ENCODE assay signal across 11 mouse cellular contexts in the genomic region with DNA sequence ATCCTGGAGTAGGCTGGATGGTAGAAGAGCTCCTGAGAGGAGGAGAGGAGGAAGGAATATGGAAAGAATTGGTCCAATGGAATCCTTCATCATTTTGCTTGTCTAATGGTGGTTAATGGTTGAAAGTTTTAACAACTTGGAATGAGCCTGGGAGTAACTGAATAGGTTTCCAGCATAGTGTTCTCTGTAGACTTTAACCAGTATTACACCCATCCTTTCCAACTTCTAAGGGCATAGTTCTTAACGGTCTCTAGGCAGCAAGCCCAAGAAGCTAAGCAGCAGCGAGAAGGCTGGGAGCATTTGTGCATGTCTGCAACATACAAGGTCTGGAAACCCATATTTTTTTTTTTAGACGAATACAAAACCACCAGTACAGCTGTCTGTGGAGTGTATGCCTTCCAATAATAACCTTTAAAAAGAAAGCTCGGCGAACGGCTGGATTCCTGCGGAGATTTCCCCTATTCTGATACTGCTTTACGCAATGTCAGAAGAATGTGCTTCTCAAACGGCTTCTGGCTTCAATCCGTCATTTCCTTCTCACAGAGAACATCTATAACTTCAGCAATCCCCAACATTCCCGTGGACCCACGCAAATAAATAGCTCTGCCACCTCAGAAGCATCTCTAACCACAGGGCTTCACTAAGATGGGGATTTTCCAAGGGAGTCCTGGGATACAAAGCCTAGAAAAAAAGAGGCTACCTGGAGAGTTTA. TPM values are rescaled to one million over a fixed set of nuclear protein-coding genes. Genes with fewer than 3 reads are reported as not detected.
DNase-seq lines count a peak whose midpoint lies in the region; ATAC-seq lines count a peak whose summit lies in the region.
"Had no signal": no experiment of that assay in that cellular context is flagged by ENCODE, and none has a peak within 500 bp of the region (broad histone marks: within the 10 kb centered on the region; RNA-seq: fewer than 3 reads in every experiment).

No protein-coding gene starts in this region.

- peak; percentile 54 for DNase-seq in kidney, adult 11 months
- peak; percentile 49 for DNase-seq in kidney, postnatal 14 days
- DNase-seq in right cerebral cortex, postnatal 14 days, result no peak
- no peak for DNase-seq in embryo, embryonic 9.5 days (ENCODE audit: extremely low spot score)
- DNase-seq in thymus, postnatal 36 days, result no peak
- DNase-seq: lung, adult 18-20 months; right cerebral cortex, postnatal 25 days had no signal

- no peak overlapping the region for H3K4me2 ChIP-seq in kidney, embryonic 14.5 days (replicated peaks; ENCODE audit: low read depth, low read length)
- H3K4me2 ChIP-seq in heart, embryonic 15.5 days, result peak overlapping the region; percentile 72

- no peak overlapping the region for H3K27ac ChIP-seq in kidney, embryonic 14.5 days (ENCODE audit: low read depth, low read length)
- H3K27ac ChIP-seq in brown adipose tissue, adult 24 weeks (replicated peaks; ENCODE audit: low read depth, low read length), result no peak overlapping the region
- peak overlapping the region; percentile 39 for H3K27ac ChIP-seq in heart, embryonic 15.5 days

- WGBS in kidney, embryonic 14.5 days, result 81% methylated on average over 12 of the region's 12 CpGs
- 35% methylated on average over 12 of the region's 12 CpGs for WGBS in heart, embryonic 15.5 days

- H3K27me3 ChIP-seq in kidney, embryonic 14.5 days (ENCODE audit: control insufficient read depth, insufficient read depth, low read length), result no peaks in the 10 kb centered on the region
- H3K27me3 ChIP-seq in heart, embryonic 15.5 days, result no peaks in the 10 kb centered on the region
- H3K27me3 ChIP-seq: CH12.LX had no signal

- no peak for ATAC-seq in kidney, embryonic 14.5 days (ENCODE audit: low FRiP score, low TSS enrichment)
- no peak for ATAC-seq in heart, embryonic 15.5 days (replicated peaks; ENCODE audit: insufficient number of reproducible peaks, insufficient read depth, low FRiP score, low read depth)

- H3K36me3 ChIP-seq in kidney, embryonic 14.5 days (ENCODE audit: control insufficient read depth, insufficient read depth, low read length), result no peaks in the 10 kb centered on the region
- H3K36me3 ChIP-seq in heart, embryonic 15.5 days, result no peaks in the 10 kb centered on the region

- no peak overlapping the region for H3K9ac ChIP-seq in kidney, embryonic 14.5 days (ENCODE audit: low read depth, low read length)
- H3K9ac ChIP-seq in heart, embryonic 15.5 days, result no peak overlapping the region

- no peaks in the 10 kb centered on the region for H3K9me3 ChIP-seq in kidney, embryonic 14.5 days (ENCODE audit: control insufficient read depth, low read length)
- H3K9me3 ChIP-seq in heart, embryonic 15.5 days (replicated peaks), result no peaks in the 10 kb centered on the region

- H3K4me3 ChIP-seq in kidney, embryonic 14.5 days (ENCODE audit: low read length), result no peak overlapping the region
- peak overlapping the region; percentile 35 for H3K4me3 ChIP-seq in brown adipose tissue, adult 24 weeks (ENCODE audit: insufficient read depth, low read depth, low read length)
- peak overlapping the region; percentile 68 for H3K4me3 ChIP-seq in heart, embryonic 15.5 days

- H3K4me1 ChIP-seq in kidney, embryonic 14.5 days (ENCODE audit: control insufficient read depth, insufficient read depth, low read length), result no peaks in the 10 kb centered on the region
- H3K4me1 ChIP-seq in brown adipose tissue, adult 24 weeks (ENCODE audit: control insufficient read depth, insufficient read depth, insufficient read length, low read length), result peaks cover 2% of the 10 kb centered on the region; the same call in 1 of the 2 replicates
- H3K4me1 ChIP-seq in heart, embryonic 15.5 days (replicated peaks), result peaks cover 32% of the 10 kb centered on the region

RNA-seq across cellular contexts. Expression of gene Snx7, which starts 1.9 kb away (rescaled TPM):
- 35.9 and 47.3 TPM in 2 replicates for polyA plus RNA-seq in kidney, embryonic 14.5 days (2014; fragmentation: Nextera tagmentation; extraction: Ambion mirVana)
- 15.1 and 20.3 TPM in 2 replicates for polyA plus RNA-seq in brown adipose tissue, adult 24 weeks (2012; ENCODE audit: insufficient read depth, insufficient read length, missing spikeins)
- 39.1 and 43.8 TPM in 2 replicates for polyA plus RNA-seq in heart, embryonic 15.5 days (2015; fragmentation: Nextera tagmentation; extraction: Ambion mirVana)

Comparison
In these comparisons a context has a peak if more than half of its experiments do, and no peak if none do; other contexts are left out.
1. DNase-seq: peak in kidney, adult 11 months (single experiment) and kidney, postnatal 14 days (single experiment); none in right cerebral cortex, postnatal 14 days (single experiment), embryo, embryonic 9.5 days (single experiment) and thymus, postnatal 36 days (0 of 2).